Mouse (Mus musculus) thymus, postnatal 14 days (tissue): ENCODE data around the gene Ano1.

ENCODE experiments used
- DNase-seq: peaks from one replicate; pipeline ENCODE4 v3.0.0; 2021

Gene Ano1

DNA sequence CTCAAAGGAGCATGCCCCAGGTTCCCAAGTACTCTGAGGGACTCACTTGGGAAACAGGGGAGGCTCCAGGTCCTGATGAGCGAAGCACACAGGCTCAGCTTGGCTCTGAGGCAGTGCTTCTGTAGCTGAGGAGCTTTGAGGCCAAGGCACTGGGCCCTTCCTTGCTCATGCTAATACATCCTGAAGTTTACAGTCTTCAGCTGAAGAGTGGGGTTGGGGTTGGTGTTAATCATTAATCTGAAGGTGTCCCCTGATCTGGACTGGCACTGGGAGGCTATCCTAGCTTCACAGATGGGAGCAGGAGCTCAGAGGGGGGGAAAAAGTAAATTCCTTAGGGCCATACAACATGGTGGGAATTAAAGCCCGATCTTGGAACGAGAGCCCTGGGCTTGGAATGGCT lies 117.3 kb downstream of the Ano1 start:
- no peak for DNase-seq

DNA sequence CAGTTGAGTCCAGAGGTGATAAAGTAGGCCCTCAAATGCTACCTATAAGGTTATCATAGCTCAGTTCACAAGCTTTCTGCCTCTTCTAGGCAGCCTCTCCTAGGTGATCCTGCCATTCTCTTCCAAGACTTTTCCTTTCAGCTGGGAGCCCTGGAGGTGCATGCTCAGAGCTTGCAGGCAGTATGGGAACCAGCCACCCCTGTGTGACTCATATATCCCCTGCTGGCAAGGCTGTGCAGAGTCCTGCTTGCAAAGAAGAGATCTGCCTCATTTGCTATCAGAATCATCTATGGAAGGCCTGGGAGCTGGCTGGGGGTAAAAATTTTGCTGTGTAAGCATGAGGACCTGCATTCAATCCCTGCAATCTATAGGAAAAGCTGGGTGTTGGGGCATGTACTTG lies 119.5 kb downstream of the Ano1 start:
- no peak for DNase-seq

DNA sequence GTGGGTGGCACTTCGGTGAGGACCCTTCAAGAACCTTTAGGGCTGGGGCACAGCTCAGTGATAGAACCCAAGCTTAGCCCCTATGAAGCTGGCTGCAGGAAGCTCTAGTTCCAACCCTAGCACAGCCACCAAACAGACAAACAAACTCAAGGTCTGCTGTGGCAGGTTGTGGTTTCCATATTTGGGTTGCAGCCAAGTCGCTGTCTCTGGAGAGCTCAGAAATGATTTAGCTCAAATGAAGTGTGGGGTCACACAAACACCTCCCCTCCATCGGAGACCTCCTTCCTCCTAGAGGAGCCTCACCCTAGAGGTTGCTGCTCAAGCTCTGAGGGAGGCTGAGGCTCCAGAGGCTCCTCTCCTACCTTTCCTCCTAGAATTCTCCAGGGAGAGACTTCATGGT lies 121.2 kb downstream of the Ano1 start:
- DNase-seq = no peak

DNA sequence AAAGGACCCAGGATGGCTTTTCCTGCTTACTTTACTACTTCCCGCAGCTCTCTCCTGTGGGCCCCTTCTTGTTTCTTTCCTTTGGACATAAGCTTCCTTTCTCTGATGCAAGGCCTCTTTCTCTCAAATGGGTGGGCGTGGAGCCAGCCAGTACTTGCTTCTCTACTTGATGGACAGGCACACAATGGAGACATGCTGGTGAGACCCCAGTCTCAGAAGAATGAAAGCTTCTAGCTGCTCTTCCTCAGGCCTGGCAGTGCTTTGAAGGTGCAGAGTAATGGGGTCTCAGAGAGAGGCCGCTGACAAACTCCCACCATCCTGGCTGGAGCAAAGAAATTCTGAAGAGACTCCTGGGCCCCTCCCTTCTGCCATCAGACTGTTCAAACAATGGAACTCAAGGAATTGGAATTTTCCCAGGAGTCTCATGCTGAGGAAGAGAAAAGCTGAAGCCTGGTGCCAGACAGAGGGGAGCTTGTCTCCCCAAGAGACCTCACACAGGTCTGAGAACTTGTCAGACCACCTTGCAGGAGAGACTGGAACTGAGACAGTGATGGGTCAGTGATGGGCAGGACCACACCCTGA lies 123.3 kb downstream of the Ano1 start:
- DNase-seq = no peak

DNA sequence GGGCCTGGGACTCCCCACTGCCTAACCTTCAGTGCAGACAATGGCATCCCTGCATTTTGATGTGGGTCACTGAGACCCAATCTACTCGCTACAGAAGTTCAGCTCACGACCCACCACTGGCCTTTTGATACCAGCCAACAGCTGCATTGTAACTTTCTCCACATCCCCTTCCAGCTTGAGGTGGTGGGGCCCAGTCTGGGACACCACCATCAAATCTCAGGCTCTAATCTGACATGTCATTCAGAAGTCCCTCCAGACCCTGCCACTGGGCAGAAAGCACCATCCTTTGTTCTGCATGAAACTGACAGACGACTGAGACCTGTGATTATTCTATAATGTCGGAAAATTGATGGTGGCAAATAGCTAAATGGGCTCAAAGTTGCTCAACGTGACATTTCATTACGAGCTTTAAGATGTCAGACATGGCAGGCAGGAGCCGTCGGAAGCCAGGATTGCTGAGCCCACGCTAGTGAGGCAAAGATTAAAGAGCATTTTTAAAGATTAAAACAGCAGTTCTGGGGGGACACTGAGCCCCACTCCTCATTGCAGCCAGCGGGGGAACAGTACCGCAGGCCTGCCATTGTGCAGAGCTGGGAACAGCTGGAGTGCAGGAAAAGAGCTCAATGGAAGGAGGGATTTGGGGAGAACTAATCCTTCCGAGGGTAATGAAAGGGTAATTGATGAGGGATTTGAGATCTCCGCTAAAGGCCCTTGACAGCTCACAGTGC lies 124.0 kb downstream of the Ano1 start:
- DNase-seq = no peak

DNA sequence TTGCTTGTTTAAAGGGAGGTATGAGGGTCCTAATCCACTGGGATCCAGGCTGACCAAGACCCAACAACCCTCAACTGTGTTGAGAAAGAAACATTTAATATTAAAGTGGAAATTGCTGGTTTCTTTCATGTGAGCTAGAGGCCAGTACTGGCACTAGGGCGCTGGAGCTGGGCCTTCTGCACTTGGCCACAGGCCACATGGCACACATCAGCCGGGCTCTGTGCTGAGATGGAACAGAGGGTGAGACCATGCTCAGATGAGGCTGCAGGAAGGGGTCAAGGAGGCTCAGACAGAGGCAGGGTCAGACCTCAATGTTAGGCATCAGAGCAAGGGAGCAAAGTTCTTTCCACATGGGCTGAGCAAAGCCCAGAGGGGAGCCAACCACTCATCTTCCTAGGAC lies 125.7 kb downstream of the Ano1 start:
- DNase-seq = no peak

DNA sequence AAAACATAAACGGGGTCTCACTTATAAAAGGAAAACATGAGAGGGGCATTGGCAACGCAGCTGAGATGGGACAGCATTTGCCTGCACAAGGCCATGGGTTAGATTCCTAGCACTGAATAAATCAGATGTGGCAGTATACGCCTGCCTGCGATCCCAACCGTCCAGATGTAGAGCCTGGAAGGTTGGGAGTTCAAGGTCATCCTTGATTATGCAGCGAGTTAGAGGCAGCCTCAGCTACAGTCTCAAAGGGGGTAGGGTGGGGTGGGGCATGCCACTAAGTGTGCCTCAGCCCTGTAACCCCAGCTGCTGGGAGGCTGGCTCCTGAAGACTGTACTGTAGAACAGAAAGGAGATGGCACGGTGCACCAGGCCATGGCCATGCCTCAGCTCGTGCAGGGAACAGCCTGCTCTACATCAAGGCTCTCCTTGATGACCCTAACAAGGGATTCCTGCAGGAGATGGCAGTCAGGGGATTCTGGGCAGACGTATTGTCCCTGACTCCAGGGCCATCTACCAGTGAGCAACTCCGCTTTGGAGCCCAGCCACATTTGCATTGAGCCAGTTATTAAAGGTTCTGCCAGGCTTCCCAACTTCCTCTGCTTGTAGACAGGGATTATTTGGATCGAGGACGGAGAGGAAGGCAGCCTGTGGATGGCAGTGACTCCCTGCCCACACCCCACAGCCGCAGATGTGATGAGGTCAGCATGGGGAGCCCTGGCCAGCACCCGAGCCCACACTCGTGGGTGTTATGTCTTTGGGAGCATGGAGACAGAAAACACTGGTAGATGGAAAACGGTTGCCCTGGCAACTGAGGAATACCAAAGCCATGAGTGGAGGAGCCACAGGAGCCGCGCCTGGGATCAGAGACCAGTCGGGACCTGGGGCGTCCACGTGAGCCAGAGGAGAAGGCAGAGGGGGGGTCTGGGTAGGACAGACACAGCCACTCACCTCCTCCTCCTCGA lies 130.8 kb downstream of the Ano1 start:
- DNase-seq = no peak

DNA sequence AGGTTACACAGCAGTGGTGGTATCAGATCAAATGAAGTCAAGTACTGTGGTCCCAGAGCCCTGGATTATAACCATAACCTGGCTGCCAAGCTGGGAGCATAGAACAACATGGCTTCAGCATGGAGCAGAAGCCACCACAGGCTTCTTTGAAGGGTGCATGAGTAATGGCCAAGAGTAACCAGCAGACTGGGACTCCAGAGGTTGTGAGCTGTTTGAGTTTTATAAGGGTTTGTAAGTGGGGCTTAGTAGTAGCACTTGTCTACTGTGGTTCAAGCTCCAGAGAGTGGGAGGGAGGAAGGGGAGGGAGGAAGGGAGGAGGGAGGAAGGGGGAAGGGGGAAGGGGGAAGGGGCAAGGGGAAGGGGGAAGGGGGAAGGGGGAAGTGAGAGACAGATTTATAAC lies 131.5 kb downstream of the Ano1 start:
- no peak for DNase-seq

DNA sequence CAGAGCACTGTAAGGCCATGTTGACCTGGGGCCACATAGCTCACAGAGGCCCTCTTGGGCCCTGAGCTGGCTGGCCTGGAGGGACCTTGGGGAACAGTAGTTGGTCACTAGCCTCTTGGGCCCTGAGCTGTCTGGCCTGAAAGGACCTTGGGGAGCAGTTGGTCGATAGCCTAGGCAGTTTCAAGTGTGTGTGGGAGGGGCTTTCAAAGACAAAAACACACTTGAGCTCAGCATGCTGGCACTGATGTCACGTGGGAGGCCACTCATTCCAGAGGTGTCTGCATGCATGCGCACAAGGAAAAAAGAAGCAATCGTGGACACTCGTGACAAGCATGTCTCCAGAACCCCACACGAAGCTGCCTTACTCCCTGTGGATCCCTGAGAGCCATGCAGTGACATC lies 136.4 kb downstream of the Ano1 start:
- no peak for DNase-seq

DNA sequence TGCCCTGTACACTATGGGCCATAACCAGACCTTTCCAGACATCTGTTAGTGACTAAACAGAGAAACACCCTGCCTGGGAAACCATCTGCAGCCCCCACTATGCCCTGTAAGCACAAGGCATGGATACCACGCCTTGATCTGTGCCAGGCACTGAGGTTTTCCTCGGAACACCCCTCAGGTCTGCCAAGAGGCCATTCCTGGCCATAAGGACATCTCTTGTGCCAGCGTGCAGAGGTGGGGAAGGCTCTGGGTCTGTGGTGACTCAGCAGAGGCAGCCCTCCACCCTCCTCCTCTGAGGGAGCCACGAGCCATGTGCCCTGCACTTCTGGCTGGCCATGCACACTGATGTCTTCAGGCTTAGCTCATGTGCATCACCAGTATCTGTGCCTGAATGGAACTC lies 138.9 kb downstream of the Ano1 start:
- DNase-seq = no peak

DNA sequence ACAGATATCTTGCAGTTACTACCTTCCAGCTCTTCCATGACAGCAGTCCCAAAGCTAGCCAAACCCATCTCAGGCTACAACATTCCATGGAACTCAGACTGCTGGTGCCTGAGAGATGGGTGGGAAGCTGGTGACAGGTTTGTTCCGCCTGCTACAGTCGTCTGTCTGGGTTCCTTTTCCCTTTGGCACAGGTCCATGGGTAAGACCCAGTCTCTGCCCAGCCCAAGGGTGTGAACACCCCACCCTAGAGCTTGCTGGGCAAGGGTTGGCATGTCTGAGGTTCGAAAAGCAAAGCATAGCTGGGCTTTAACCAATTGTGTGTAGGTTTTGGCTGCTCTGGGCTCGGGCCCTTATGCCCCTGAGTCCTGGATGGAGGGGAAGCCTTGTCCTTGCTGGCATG lies 139.4 kb downstream of the Ano1 start:
- DNase-seq = no peak

DNA sequence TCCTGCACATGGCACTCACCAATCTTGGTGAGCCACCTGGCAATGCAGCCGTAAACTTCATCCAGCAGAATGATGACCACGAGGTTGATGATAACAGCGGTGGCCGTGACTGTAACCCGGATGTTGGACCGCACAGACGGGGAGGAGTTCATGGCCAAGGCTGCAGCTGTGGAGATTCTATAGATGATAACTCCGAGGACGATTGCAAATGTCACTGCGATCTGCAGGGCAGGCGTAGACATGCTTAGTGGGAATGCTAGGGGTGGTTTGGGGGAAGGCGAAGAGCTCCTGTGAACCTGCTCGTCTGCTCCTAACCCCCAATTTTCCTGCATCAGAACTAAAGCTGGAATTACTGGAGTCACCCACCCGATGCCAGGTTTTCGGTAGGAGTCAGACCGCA lies 140.2 kb downstream of the Ano1 start:
- no peak for DNase-seq

DNA sequence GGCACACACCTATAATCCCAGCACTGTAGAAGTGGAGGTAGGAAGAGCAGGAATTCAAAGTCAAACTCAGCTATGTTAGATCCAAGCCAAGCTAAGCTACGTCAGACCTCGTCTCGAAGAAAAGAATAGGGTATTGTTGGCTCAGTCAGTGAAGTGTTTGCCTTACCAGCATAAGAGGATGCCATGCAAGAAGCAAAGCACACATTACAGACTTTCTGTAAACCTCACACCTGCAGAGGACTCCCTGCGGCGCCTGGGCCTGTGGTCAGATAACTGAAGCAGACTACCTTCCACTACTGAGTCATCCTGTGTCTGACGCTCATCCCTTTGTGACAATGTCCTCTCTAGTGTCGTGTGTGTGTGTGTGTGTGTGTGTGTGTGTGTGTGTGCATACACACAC lies 142.2 kb downstream of the Ano1 start:
- DNase-seq = no peak

DNA sequence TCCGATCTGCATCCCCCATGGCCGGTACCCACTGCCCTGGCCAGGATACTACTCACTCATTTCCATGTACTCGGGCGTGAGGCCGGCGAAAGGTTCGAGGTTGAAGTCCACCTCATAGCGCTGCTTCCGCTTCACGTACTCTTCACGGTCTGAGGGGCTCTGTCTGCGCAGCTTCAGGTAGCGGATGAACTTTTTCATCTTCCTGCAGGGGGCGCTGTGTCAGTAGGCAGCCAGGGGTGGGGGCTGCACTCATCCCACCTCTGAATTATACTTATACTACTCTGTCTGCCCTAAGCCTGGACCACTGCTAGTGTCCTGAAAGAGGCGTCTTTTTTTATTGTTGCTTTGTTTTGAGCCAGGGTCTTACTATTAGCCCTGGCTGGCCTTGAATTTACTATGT lies 143.9 kb downstream of the Ano1 start:
- DNase-seq = peak; percentile 8

DNA sequence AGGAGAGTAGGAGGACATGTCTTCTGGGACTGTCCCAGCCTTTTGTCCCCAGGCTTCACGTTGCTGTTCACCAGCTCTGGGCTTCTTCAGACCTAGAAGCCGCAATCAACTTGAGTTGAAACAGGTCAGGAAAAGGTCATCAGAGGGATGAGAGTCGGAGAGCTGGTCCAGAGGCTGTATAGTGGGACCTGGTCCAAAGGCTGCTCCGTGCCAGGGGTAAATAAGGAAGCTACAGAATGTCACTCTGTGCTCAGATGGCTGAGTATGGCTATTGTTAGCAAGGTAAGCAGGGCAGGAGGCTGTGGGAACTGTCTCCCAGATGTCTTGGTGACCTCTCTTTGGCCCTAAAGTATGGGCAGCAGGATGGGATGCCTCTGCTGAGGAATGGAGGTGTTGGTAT lies 147.0 kb downstream of the Ano1 start:
- no peak for DNase-seq

DNA sequence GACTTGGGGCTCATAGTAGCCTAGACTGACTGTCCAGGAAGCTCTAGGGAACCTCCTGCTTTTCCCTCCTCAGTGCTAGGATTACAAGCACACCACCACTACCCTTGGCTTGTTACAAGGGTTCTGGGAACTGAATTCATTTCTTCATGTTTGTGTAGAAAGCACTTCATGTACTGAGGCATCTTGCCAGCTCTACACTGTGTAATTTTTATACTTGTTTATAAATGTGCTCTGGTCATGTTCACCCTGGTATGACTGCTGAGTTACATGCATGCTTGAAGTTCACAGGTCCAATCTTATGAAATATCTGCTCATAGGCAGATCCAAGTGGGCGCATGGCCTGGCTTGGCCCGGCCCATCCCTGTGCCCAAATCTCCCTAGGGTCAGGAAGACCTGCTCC lies 147.5 kb downstream of the Ano1 start:
- DNase-seq = no peak

DNA sequence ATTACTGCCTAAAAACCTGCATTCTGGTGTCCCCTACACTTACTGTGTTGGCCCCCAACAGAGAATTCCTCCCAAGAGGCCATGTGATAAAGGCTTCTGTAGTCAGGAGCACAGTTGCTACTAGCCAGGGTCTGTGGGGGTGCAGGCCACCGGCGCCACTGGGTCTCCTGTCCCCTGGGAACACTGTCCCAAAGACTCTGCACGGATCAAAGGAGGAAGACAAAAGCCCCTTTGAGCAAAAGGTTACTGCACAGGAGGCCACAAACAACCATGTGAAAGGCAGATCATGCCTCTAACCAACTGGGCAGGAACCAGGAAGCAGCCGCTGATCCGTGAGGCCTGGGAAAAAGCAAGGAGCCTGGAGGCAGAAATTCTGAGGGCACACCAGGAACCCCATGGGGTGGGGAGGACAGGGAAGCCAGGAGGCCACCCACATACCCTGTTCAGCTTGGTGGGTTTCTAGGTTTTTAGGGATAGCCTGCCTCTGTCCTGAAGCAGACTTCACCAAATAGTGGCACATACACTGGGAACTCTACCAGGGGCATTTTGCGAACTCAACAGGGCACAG lies 151.4 kb downstream of the Ano1 start:
- DNase-seq = no peak

DNA sequence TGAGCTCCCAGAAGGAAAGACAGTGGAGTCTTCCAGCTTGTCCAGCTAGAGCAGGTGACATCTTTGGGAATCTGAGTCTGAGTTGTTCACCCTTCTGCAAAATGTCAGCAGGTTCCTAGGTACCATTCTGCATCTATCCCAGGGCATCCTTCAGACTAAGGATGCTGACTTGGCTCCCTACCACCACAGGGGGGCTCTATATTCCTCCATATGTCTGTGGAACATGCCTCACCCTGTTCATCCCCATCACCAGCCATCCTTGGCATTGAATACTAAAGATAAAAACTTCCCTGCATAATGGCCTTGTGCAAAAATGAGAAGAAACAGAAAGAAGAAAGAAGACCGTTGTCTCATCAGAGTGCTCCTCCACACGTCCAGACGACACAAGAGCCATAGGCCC lies 162.3 kb downstream of the Ano1 start:
- no peak for DNase-seq

DNA sequence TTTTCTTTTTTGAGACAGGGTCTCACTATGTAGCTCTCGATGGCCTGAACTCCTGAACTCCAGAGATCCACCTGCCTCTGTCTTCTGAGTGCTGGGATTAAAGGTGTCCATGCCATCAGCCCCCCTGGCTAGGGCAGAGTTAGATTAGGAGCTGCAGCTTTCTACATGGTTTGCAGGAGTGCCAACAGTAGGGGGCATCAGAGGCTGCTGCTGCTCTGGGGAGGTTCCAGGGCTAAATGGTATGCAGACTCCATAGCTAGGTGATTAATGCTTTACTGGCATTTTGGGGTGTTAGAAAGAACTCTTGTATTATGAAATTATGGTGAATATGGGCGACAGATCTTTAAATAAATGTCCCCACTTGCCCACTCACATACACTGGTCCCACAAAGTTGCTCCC lies 164.5 kb downstream of the Ano1 start:
- DNase-seq = peak; percentile 34

DNA sequence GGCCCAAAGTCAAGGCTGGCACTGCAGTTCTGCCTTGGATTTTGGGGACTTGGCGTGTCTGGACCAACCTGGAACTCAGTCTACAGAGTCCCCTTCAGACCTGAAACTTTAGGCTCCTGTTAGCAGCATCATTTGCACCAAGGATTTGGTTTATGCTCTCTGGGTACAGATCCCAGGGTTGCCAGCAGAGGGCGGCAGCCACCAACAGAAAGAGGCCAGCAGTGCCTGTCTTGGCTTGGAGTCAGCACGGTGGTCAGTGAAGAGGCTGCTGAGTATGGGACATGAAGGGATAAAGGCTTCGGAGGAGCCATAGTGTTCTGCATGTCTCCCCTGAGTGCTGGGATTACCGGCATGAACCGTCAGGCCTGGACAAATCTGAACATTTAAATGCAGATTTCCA lies 166.1 kb downstream of the Ano1 start:
- DNase-seq = peak; percentile 58

DNA sequence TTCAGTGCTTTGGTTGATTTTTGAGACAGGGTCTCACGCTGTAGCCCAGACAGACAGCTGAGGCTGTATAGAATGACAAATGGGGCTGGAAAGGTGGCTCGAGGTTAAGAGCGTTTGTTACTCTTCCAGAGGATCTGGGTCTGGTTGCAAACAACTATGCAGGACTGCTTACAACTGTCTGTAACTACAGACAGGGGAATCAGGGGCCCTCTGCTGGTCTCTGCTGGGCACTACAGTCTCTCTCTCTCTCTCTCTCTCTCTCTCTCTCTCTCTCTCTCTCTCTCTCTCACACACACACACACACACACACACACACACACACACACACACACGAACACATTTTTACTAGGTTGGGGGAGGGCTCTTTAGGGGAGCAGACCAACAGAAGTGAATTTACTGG lies 168.2 kb downstream of the Ano1 start:
- peak; percentile 71 for DNase-seq

DNA sequence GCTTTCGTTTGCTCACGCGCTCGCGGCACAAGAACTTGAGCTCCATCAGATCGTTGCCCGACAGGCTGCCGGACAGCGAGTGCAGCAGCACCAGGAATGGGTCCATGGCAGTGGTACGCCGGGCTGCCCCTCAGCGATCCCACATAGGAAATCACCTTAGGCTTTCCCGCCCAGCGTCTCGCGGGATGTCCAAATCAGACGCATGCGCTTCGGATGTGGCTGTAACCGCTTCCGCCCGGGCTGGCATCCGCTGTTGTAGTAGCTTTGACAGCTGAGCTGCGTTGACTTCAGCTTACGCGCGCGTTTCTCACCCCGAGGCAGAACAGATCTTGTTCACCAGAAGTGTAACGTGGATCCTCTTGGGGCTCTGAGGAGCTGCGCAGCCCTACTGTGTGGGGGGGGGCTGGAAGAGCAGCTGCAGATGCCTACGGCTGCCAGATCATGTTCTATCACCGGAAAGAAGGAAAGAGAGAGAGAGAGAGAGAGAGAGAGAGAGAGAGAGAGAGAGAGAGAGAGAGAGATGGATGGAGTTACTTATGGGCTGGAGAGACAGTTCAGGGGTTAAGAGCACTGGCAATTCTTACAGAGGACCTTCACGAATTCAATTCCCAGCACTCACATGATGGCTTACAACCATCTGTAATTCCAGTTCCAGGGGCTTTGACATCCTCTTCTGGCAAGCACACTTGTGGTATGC lies 169.3 kb downstream of the Ano1 start, which contains the start of gene Fadd:
TSS of gene Fadd (minus strand) at position 180 of the 697 bp plus-strand sequence.
- peak; percentile 95 for DNase-seq
